Mouse (Mus musculus) A20 (cell line): Measurements from ENCODE around the gene Polr2f.

Experiments
- DNase-seq: peaks from one replicate; pipeline ENCODE4 v3.0.0-alpha.2; 2011; ENCODE audit warnings: low read depth, low spot score

Gene Polr2f

GRCm38 (mm10) chr15:79152709-79153108 is 11.9 kb downstream of the Polr2f start:
- DNase-seq, result no peak

GRCm38 (mm10) chr15:79155572-79155971 is 14.8 kb downstream of the Polr2f start:
- no peak for DNase-seq

- no peak for DNase-seq
These were observed 21.5 kb downstream of the Polr2f start for GRCm38 (mm10) chr15:79162301-79162700.

GRCm38 (mm10) chr15:79162822-79163221 is 22.0 kb downstream of the Polr2f start:
- DNase-seq, result no peak

GRCm38 (mm10) chr15:79164251-79164650 is 23.4 kb downstream of the Polr2f start:
- DNase-seq, result no peak

GRCm38 (mm10) chr15:79165140-79165539 is 24.3 kb downstream of the Polr2f start, which contains the start of gene Sox10:
Gene Sox10 (minus strand): TSS chr15:79165240.
- no peak for DNase-seq

- DNase-seq, result no peak
These were observed 25.9 kb downstream of the Polr2f start for GRCm38 (mm10) chr15:79166712-79167111.

- peak; percentile 78 for DNase-seq
These were observed 36.1 kb downstream of the Polr2f start for GRCm38 (mm10) chr15:79176905-79177304.

GRCm38 (mm10) chr15:79185213-79185612 is 44.4 kb downstream of the Polr2f start:
- no peak for DNase-seq

GRCm38 (mm10) chr15:79187819-79188218 is 47.0 kb downstream of the Polr2f start:
- DNase-seq, result no peak

GRCm38 (mm10) chr15:79191426-79191825 is 50.6 kb downstream of the Polr2f start:
- DNase-seq, result no peak

GRCm38 (mm10) chr15:79192450-79192849 is 51.6 kb downstream of the Polr2f start:
- DNase-seq, result no peak

- DNase-seq, result no peak
These were observed 52.4 kb downstream of the Polr2f start for GRCm38 (mm10) chr15:79192885-79193845.

GRCm38 (mm10) chr15:79194048-79194447 is 53.2 kb downstream of the Polr2f start:
- DNase-seq, result no peak

- DNase-seq, result no peak
These were observed 54.1 kb downstream of the Polr2f start for GRCm38 (mm10) chr15:79194946-79195345.

- no peak for DNase-seq
These were observed 54.7 kb downstream of the Polr2f start for GRCm38 (mm10) chr15:79195492-79195891.

GRCm38 (mm10) chr15:79199390-79199976 is 58.7 kb downstream of the Polr2f start:
- peak; percentile 90 for DNase-seq
